Mouse (Mus musculus): Measurements from ENCODE around the gene Dpysl5.
"Not testable (repeated sequence)": the region's sequence is repeated elsewhere in the genome, so short reads cannot be mapped to it uniquely, and the experiment has no call there.

Dpysl5 gene

GRCm38 (mm10) chr5:30711147-30712001, at the start of gene Dpysl5:
Gene Dpysl5, plus strand, starts transcription at chr5:30711564.
- peak; percentile 87 for DNase-seq

DNA sequence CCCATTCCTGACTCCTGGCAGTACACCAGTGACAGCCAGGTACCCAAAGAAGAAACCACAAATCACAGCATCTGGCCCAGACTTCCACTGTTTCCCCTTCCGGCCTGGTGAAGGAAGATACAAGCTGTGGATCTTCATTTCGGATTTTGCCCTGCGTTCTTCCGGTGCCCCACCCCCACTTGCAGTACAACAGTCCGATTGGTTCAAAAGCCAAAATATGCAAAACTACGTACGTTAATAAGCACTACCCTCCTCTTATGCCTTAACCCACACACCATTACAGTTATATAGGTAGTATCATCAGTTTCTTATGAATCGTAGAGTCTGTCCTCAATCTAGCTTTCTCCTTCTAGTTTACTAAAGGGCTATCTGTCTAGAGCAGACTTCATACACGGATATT, 46.0 kb upstream of the Dpysl5 start:
- no peak for DNase-seq

DNA sequence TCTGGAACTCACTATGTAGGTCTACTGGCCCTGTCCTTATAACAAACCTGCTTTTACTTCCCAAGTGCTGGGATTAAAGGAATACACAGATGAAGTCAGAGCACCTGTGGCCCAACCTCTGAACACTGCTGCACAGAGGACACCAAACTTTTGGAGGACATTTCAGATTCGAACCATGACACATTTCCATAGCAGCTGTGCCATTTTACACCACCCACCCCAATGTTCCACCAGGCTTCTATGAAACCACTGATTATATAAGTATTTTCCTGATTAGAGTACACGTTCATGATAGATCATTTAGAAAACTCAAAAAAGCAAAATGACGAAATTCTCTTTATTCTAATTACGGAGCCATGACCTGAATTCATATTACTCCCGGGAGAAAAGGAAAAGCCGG, 45.4 kb upstream of the Dpysl5 start:
- DNase-seq: no peak

GRCm38 (mm10) chr5:30666391-30667195, 44.8 kb upstream of the Dpysl5 start, which contains the start of gene Cenpa:
Gene Cenpa, plus strand, starts transcription at chr5:30666777.
- DNase-seq: peak; percentile 95

DNA sequence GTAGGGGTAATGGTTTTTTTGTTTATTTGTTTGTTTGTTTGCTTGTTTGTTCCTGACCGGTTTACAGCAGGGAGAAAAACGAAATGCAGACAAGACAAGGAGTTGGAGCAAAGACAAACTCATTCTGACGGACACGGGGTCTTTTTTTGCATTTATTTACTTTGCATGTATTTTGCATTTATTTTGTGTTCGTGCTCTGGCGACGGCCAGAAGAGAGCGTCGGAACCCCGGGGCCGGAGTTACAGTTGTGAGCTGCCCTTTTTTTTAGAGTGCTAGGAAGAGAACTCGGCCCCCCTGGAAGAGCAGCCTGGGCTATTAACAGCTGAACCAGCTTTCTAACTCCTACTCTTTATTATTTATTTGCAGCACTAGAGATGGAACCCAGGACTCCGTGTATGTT, 44.1 kb upstream of the Dpysl5 start:
- no peak for DNase-seq

- no peak for DNase-seq
Measured at GRCm38 (mm10) chr5:30667686-30668085, 43.7 kb upstream of the Dpysl5 start.

- DNase-seq: no peak
Measured at GRCm38 (mm10) chr5:30668637-30669495, 42.5 kb upstream of the Dpysl5 start.

- no peak for DNase-seq
Measured at GRCm38 (mm10) chr5:30669496-30669830, 41.9 kb upstream of the Dpysl5 start.

- DNase-seq: no peak
Measured at GRCm38 (mm10) chr5:30670091-30670490, 41.3 kb upstream of the Dpysl5 start.

DNA sequence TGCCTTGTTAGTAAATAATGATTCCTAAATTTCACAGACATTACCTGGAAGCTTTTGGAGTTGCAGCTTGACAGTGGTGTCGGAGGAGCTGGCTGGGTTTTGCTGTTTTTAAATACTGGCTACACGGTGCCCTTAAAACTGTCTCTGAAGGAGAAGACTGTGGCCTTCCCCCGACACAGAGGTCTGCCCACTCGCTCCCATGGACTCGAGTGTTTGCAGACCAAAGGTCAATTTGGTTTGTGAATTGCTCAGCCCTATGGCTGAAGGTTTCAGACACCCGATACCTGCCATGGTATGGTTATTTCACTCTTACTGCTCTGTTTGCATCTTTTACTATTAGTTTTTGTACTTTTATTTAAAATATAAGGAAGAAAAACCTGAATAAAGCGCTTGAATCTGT, 37.4 kb upstream of the Dpysl5 start:
- DNase-seq: no peak

GRCm38 (mm10) chr5:30676800-30677199, 34.6 kb upstream of the Dpysl5 start:
- no peak for DNase-seq

DNA sequence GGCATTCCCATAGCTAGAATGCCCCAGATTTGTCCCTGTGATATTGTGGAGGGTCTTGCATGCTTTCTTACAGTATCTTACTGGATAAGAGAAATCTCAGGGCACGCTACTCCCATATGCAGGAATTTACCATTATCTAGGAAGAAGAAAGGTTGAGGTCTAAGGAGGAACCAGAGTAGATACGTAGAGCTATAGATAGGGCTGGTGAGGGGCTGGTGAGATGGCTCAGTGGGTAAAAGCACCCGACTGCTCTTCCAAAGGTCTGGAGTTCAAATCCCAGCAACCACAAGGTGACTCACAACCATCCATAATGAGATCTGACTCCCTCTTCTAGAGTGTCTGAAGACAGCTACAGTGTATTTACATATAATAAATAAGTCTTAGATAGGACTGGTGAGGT, 33.3 kb upstream of the Dpysl5 start:
- not testable (repeated sequence) for DNase-seq

- DNase-seq: no peak
Measured at GRCm38 (mm10) chr5:30678722-30679296, 32.6 kb upstream of the Dpysl5 start.

DNA sequence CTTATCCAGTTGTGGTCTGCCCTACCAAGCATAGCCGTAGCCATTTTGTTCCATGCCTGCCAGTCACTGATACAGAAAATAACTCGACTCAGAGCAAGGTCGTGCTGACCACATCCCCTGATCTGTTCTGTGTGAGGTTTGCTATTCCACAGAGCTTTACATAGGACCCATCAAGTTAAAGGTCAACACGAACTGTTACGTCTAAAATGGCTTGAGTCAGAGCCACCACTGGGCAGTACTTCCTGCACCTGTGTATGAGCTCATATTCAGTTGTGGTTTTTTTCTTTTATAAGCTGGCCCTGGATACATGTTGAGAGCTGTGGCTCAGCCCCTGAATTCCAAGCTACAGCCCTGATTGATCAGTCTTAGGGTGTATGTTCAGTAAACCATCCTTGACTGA, 31.8 kb upstream of the Dpysl5 start:
- no peak for DNase-seq

DNA sequence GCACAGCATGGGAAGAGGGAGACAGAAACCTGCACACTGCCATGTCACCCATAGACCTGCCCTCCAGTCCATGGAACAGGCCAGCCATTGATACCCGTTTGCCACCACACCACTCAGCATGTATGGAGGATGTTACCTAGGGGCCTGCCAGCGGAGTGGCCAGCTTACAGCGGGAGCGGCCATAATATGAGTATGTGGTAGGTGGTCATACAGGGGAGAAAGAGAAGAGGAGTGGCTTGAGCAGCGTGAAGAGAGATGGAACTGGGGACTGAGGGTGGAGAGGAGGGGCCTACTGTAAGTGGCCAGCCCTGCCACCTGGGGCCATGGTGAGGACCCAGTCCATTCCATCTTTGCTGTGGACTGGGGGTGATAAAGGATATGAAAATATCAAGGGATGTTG, 29.4 kb upstream of the Dpysl5 start:
- no peak for DNase-seq

DNA sequence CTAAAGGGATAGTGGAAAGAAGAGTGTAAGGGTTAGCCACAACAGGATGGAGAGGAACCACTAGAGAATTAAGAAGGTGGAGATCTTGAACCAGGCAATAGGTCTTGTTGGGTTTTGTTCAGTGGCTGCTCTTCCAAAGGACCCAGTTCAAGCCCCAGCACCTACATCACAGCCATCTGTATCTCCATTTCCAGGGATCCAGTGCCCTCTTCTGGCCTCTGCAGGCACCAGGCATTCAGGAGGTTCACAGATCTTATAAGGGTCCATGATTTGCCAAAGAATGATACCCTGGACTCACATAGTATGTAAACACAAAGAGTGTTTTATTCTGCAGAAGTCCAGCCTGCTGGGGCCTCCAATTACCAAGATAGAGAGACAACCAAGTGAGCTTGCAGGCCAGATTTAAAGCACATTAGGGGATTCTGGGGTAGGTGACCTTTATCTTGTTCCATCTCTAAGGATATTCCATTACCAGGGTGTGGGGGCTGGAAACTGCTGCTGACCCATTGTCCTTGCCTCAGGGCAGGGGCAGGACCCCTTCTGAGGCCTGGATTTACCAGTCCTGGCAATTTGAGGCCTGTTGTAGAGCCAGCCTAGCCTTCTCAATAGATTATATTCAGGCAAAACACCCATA, 28.3 kb upstream of the Dpysl5 start:
- no peak for DNase-seq

DNA sequence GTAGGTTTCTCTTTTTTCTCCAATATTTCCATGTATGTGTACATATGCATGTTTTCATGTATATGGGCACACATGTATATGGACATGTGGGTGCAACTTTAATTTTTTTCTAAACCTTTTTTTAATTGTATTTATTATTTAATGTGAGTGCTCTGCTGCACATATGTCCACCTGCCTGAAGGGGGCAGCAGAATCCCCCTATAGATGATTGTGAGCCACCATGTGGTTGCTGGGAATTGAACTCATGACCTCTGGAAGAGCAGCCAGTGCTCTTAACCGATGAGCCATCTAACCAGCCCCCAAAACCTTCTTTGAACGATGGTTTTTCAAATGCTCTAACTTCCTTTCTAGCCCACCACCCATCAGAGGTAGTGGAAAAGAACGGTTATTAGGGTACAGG, 27.4 kb upstream of the Dpysl5 start:
- DNase-seq: no peak

GRCm38 (mm10) chr5:30686781-30687180, 24.6 kb upstream of the Dpysl5 start:
- no peak for DNase-seq

DNA sequence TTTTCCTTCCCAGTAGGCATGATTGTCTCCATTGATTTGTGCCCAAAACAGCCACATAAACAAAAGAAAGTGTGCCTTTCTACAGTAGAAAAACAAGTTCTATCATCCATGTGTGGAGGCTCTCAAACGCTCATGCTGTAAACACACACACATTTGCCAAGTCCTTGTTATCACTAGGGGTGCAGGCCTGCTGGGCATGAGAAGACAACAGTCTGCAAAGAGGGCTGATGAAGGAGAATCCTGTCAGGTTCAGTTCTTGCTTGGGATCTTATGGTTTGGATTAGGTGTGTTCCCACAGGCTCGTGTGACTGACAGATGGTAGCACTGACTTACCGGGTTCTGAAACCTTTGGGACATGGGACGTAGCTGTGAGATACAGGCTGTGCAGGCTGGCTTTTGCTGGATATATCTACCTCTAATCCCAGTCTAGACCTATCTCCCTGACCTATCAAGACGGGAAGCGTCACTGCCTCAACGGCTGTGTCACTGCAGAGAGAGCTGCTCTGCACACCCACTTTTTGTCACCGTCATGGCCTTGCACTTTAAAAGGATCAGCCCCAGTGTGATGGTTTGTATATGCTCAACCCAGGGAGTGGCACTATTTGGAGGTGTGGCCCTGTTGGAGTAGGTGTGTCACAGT, 10.9 kb upstream of the Dpysl5 start:
- DNase-seq: no peak

DNA sequence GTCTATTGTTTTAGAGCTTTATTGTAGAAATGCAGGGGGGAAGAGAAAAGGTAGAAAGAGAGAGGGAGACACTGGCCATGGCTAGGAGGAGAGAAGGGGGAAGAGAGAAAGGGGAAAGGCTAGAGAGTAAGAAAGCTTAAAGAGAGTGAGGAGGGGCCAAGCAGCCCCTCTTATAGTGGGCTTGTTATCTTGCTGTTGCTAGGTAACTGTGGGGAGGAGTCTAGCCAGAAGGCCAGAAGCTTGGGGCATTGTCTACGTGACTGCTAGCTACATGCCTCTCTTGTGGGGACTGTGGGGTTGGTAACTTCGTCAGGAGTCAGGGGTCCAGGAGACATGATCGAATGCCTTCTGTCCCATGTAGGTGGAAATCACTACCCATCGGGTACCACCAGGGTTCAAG, 10.0 kb upstream of the Dpysl5 start:
- DNase-seq: not testable (repeated sequence)

DNA sequence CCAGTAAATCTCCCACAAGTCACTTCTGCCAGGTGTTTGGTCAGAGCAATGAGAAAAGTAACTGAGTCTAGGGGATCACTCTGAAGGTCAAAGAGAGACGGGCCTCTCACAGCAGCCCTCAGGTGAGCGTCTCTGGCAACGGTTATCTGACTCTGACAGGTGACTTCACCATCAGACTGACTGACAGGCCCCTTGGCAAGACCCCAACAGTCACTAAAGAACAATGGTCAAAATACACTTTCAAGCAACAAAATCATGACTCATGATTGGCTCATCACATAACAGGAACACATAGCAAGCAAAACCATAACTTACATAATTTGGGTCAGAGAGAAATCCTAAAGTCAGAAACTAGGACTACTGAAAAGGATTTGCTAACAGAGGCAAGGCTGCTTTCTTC, 9.5 kb upstream of the Dpysl5 start:
- no peak for DNase-seq

All from kidney, adult 11 months (tissue).